Mouse (Mus musculus) liver, embryonic 12.5 days (tissue): Measurements from ENCODE around the gene Zfp866. TPM values are rescaled to one million over a fixed set of nuclear protein-coding genes. Genes with fewer than 3 reads are reported as not detected.

Source experiments
- ATAC-seq: fragments of 200-750 bp; cut with Nextera tagmentation; 2 replicates; pipeline ENCODE4 v1.8.0; 2017; ENCODE audit warnings: moderate number of reproducible peaks, mild to moderate bottlenecking, moderate library complexity
- H3K27ac ChIP-seq: fragments of 300-500 bp; sonication (generic); 2 replicates; pipeline ENCODE4 v1.5.1; 2016; ENCODE audit warnings: mild to moderate bottlenecking
- H3K27me3 ChIP-seq: fragments of 300-500 bp; sonication (generic); replicated peaks from 2 replicates; pipeline ENCODE4 v1.6.1; 2016; ENCODE audit warnings: mild to moderate bottlenecking, moderate library complexity
- H3K36me3 ChIP-seq: fragments of 300-500 bp; sonication (generic); 2 replicates; pipeline ENCODE4 v1.6.1; 2016; ENCODE audit warnings: mild to moderate bottlenecking, moderate library complexity
- H3K4me1 ChIP-seq: fragments of 300-500 bp; sonication (generic); 2 replicates; pipeline ENCODE4 v1.6.1; 2016
- H3K4me2 ChIP-seq: fragments of 300-500 bp; sonication (generic); 2 replicates; pipeline ENCODE4 v1.6.1; 2016; ENCODE audit warnings: mild to moderate bottlenecking, moderate library complexity
- H3K4me3 ChIP-seq: fragments of 300-500 bp; sonication (generic); 2 replicates; pipeline ENCODE4 v1.5.1; 2016; ENCODE audit warnings: mild to moderate bottlenecking, moderate library complexity
- H3K9ac ChIP-seq: fragments of 300-500 bp; sonication (generic); 2 replicates; pipeline ENCODE4 v1.6.1; 2016; ENCODE audit warnings: mild to moderate bottlenecking, moderate library complexity
- H3K9me3 ChIP-seq: fragments of 300-500 bp; sonication (generic); replicated peaks from 2 replicates; pipeline ENCODE4 v1.6.1; 2016; ENCODE audit warnings: mild to moderate bottlenecking, moderate library complexity
- WGBS: fragments of 180-500 bp; shearing (Covaris S2); methylation state at CpG from one replicate; pipeline ENCODE4 v1.1.7; 2016; ENCODE audit not compliant: insufficient replicate concordance; 5-methylcytosine and 5-hydroxymethylcytosine counted together
- polyA plus RNA-seq: library from polyadenylated mRNA; unstranded; fragments of >200 nt; fragmentation: Nextera tagmentation; extraction: Ambion mirVana; gene quantifications from 2 replicates; pipeline ENCODE4 v1.2.1, GENCODE M21; 2016

Gene Zfp866
- polyA plus RNA-seq, 1 experiment from 2014 or later = 12.3 TPM

DNA sequence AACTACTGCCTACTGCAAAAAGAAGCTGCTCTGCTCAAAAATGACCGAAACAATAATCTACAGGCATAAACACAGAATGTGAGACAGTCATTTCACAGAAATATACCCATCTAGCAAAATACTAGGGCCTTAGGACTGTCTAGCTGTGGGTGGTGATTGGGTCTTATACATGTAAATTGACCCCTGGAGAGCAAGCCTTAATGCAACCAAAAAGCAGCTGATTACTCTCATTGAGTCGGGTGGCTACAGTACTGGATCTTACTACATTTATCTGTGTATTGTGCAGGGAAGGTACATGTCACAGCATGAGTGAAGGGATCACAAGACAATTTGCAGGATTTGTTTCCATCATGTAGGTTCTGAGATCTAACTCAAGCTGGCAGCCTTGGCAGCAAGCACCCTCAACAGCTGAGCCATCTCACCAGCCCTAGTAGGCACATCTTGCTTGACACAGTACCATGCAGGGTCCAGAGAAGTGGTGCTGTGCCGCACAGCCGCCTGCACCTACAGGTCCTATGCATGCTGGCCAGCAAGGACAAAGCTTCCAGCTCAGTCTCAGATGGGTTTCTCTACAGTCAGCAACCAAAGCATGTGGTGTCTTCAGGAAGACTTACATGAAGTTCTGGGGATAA is 29.0 kb downstream of the Zfp866 start:
- Histone ChIP-seq H3K4me3 (no peak overlapping the region), H3K9me3 (peaks cover 12% of the 10 kb centered on the region), H3K4me2 (no peak overlapping the region), H3K27ac (no peak overlapping the region), H3K4me1 (no peaks in the 10 kb centered on the region), H3K27me3 (no peaks in the 10 kb centered on the region), H3K36me3 (peaks cover 82% of the 10 kb centered on the region), H3K9ac (no peak overlapping the region)
- WGBS = 87% methylated on average over 4 of the region's 4 CpGs
- no peak for ATAC-seq

DNA sequence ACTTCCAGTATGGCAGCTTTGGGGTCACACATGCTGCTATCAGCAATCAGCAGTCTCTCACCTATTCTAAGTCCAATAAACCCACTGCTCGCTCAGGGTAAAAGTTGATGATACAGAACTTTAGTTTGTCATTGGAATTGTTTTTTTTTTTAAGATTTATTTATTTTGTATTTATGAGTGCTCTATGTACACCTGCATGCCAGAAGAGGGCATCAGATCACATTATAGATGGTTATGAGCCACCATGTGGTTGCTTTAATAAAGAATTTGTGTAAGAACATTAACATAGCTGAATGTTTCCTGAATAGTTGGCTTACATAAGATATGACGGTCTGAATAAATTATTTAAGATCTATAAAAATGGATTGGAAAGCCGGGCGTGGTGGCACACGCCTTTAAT is 32.7 kb downstream of the Zfp866 start:
- peaks cover 64% of the 10 kb centered on the region for H3K36me3 ChIP-seq
- H3K4me3 ChIP-seq = no peak overlapping the region
- no peaks in the 10 kb centered on the region for H3K27me3 ChIP-seq
- no peak overlapping the region for H3K9ac ChIP-seq
- WGBS = 81% methylated on average over 5 of the region's 5 CpGs
- H3K4me1 ChIP-seq = peaks cover 10% of the 10 kb centered on the region
- no peak overlapping the region for H3K27ac ChIP-seq
- H3K9me3 ChIP-seq = no peaks in the 10 kb centered on the region
- no peak for ATAC-seq
- H3K4me2 ChIP-seq = no peak overlapping the region

DNA sequence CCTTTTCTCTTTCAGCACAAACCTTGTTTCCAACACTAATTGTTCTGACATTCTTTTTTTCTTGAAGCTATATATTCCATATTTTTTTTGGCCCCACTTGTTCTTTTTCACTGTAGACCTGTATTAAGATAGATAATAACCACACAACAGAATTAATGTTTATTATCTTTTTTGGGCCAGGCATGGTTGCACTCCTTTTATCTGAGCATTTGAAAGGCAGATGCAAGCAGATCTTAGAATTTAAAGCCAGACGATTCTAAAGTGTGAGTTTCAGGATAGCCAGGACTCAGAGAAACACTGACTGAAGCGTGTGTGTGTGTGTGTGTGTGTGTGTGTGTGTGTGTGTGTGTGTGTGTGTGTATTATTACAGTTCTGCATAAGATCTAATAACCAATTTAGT is 38.5 kb downstream of the Zfp866 start:
- Histone ChIP-seq H3K9ac (peak overlapping the region; percentile 31; the same call in 1 of the 2 replicates), H3K4me1 (peaks cover 55% of the 10 kb centered on the region), H3K27me3 (no peaks in the 10 kb centered on the region), H3K4me2 (peak overlapping the region; percentile 28; the same call in 1 of the 2 replicates), H3K36me3 (peaks cover 22% of the 10 kb centered on the region), H3K27ac (peak overlapping the region; percentile 73), H3K4me3 (no peak overlapping the region), H3K9me3 (no peaks in the 10 kb centered on the region)
- WGBS = 33% methylated on average over 2 of the region's 2 CpGs
- no peak for ATAC-seq

DNA sequence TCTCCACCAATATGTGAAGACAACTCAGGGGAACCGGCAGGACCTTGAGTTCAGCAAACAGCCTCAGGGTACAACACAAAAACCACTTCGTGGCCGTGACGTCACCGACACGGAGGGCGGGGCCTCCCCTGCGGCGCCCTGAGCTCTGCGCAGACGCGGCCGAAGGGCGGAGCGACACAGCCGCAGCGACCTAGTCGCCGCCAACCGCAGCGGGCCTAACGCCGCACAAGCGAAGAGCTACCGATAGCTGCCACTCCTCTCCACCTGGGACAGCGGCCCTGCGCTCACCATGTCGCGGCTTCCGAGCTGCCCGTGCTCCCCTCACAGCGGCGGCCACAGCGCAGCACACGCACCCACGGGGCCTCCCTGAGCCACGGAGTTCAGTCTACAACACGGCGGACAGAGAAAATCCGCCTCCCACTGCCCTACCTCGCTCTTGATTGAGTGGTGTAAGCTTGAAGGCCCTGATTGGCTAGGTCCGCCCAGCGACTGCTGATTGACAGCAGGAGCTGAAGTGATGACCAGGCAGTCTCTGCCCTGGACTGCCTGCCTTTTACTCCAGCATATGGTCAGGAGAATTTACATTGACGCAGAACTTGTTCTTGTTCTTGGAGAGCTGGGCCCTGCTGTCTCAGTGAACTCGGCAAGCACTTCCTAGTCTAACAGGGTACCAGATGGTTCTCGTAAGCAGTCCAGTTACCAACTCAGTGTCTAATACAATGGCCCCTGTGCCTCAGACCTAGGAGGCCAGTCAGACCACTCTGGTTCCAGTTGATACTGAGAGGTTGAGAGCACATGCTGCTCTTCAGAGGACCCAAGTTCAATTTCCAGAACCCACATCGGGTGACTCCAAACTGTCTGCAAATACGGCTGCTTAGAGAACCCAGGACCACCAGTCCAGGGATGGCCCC is 41.2 kb downstream of the Zfp866 start, which contains the start of gene Zfp963:
Gene Zfp963 (minus strand): TSS at position 427 of the 911 bp plus-strand sequence.
- peak within 1 kb of the TSS; percentile 76 for H3K4me2 ChIP-seq
- H3K27ac ChIP-seq = peak within 1 kb of the TSS; percentile 99
- 4% methylated on average over 48 of the region's 48 CpGs for WGBS
- peak within 1 kb of the TSS; percentile 86 for H3K9ac ChIP-seq
- H3K4me1 ChIP-seq = peaks cover 55% of the 10 kb centered on the region
- H3K9me3 ChIP-seq = no peaks in the 10 kb centered on the region
- peak; percentile 98 for ATAC-seq
- no peaks in the 10 kb centered on the region for H3K27me3 ChIP-seq
- peaks cover 4% of the 10 kb centered on the region; the same call in 1 of the 2 replicates for H3K36me3 ChIP-seq
- H3K4me3 ChIP-seq = peak within 1 kb of the TSS; percentile 80

GRCm38 (mm10) chr8:69741231-69741630 is 49.7 kb downstream of the Zfp866 start:
- ATAC-seq = no peak
- no peak overlapping the region for H3K4me2 ChIP-seq
- whole genome bisulfite sequencing = 69% methylated on average over 2 of the region's 2 CpGs

DNA sequence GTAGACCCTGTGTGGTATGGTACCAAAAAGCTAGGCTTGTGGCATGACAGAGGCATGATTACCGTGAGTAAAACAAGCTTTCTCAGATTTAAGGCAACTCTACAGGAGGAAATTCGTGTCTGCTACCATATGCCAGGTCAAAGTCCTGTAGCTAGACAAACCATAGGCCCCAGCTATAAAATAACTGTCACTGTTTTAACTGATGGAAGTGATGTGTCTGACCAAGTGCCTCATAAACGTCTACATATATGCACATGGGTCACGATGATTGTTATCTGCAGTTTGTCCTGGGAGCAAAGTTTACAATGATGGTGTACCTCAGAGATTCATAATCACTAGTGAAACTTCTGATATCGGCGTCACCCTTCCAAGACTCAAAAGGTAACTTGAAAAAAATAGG is 50.2 kb downstream of the Zfp866 start:
- Histone ChIP-seq H3K27me3 (no peaks in the 10 kb centered on the region), H3K27ac (no peak overlapping the region), H3K36me3 (peaks cover 14% of the 10 kb centered on the region), H3K9me3 (no peaks in the 10 kb centered on the region), H3K4me1 (0 out of 2 replicates have a peak, but pooled peaks cover 3% of the 10 kb centered on the region), H3K4me3 (no peak overlapping the region), H3K9ac (no peak overlapping the region), H3K4me2 (no peak overlapping the region)
- ATAC-seq = no peak
- 71% methylated on average over 6 of the region's 6 CpGs for WGBS

More at GRCm38 (mm10) chr8:69741231-69741630, 49.7 kb downstream of the Zfp866 start:
- Histone ChIP-seq H3K27ac (no peak overlapping the region), H3K9ac (no peak overlapping the region), H3K4me1 (0 out of 2 replicates have a peak, but pooled peaks cover 3% of the 10 kb centered on the region), H3K36me3 (peaks cover 14% of the 10 kb centered on the region), H3K4me3 (no peak overlapping the region), H3K27me3 (no peaks in the 10 kb centered on the region), H3K9me3 (no peaks in the 10 kb centered on the region)

- WGBS = 43% methylated on average over 1 of the region's 1 CpGs
- no peak overlapping the region for H3K4me3 ChIP-seq
- ATAC-seq = no peak
These were observed 55.5 kb downstream of the Zfp866 start for GRCm38 (mm10) chr8:69735495-69735894.

DNA sequence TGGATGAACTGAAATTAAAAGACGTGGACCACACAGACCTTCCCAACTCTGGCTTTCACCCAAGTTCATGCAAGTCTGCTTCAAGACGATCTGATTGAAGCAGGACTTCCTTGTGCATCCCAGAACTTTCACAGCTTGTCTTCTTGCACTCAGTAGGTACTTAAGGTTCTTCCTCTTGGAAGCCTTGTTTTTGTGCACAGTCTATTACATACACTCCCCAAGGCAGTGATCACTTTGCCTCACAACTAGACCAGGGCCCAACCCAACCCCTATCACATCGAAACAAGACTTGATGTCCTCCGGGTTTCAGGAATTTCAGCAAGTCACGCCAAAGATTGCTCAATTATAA is 73.8 kb downstream of the Zfp866 start:
- 40% methylated on average over 5 of the region's 5 CpGs for WGBS

More at GRCm38 (mm10) chr8:69735495-69735894, 55.5 kb downstream of the Zfp866 start:
- H3K36me3 ChIP-seq = no peaks in the 10 kb centered on the region
- no peak overlapping the region for H3K4me2 ChIP-seq
- peaks cover 9% of the 10 kb centered on the region for H3K4me1 ChIP-seq
- H3K9me3 ChIP-seq = no peaks in the 10 kb centered on the region
- no peak overlapping the region for H3K27ac ChIP-seq
- H3K9ac ChIP-seq = no peak overlapping the region
- H3K27me3 ChIP-seq = no peaks in the 10 kb centered on the region

DNA sequence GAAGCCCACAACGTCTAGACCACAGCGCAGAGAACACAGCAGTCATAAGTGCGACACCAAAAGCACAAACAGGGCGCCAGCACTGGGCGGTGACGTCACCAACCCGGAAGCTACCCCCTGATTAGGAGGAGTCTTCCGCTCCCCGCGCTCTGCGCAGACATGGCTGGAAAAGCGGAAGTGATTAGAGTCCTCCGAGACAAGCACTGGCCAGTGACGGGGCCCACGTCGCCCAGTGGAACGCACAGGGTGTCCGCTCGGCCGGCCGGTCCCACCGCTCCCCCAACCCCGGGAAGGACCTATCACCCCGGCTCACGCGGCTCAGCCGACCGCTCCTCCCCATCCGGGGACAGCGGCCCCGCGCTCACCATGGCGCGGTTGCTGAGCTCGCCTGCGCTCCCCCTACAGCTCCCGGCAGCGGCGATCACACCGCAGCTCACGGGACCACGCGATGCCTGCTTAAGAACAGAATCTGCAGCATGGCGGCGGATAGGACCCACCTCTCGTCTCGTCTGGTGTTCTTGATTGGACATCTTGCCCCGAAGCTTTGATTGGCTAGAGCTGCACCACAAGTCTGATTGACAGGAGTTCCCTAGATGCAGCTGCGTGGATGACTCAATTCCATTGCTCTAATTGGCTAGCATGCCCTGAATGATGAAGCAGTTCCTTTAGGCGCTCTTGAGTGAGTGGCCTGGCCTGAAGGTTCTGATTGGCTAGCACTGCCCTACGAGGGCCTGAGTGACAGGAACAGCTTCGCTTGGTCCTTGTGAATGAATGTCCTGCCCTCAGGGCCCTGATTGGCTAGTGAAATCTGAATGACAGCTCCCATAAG is 74.4 kb downstream of the Zfp866 start:
- peak overlapping the region; percentile 68 for H3K4me2 ChIP-seq
- peak overlapping the region; percentile 99 for H3K27ac ChIP-seq
- peak overlapping the region; percentile 93 for H3K9ac ChIP-seq
- peak overlapping the region; percentile 88 for H3K4me3 ChIP-seq
- under 1% methylated on average over 52 of the region's 52 CpGs for WGBS
- peaks cover 25% of the 10 kb centered on the region for H3K36me3 ChIP-seq
- no peaks in the 10 kb centered on the region for H3K27me3 ChIP-seq
- peaks cover 29% of the 10 kb centered on the region for H3K4me1 ChIP-seq
- ATAC-seq = peak; percentile 98
- no peaks in the 10 kb centered on the region for H3K9me3 ChIP-seq

More for the DNA sequence above, 73.8 kb downstream of the Zfp866 start:
- Histone ChIP-seq H3K36me3 (peaks cover 19% of the 10 kb centered on the region), H3K27ac (no peak overlapping the region), H3K9ac (no peak overlapping the region), H3K4me2 (peak overlapping the region; percentile 68), H3K4me3 (peak overlapping the region; percentile 88), H3K4me1 (peaks cover 29% of the 10 kb centered on the region), H3K27me3 (no peaks in the 10 kb centered on the region), H3K9me3 (no peaks in the 10 kb centered on the region)
- peak; percentile 16 for ATAC-seq

DNA sequence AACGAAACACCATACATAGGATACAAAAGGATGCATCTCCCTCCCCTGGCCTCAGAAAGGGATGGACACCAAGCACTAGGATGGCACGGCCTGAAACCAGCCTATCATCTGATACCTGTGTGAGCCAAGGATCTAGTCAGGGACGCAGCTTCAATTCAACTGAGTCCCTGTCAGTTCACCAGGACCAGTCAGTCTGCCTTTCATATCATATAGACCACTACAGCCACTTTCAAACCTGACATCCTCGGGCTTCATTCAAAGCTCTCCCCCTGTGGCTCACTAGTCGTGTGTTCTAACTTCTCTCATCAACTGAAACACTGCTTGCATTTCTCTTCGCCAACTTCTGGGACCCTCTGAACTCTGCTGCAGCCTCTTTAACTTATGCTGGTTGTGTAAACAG is 75.6 kb downstream of the Zfp866 start:
- no peaks in the 10 kb centered on the region for H3K9me3 ChIP-seq
- no peak overlapping the region for H3K27ac ChIP-seq
- H3K4me2 ChIP-seq = peak overlapping the region; percentile 59
- peak overlapping the region; percentile 88 for H3K4me3 ChIP-seq
- peaks cover 29% of the 10 kb centered on the region for H3K4me1 ChIP-seq
- H3K36me3 ChIP-seq = peaks cover 37% of the 10 kb centered on the region
- no peak for ATAC-seq
- 73% methylated on average over 6 of the region's 6 CpGs for WGBS
- peak overlapping the region; percentile 93 for H3K9ac ChIP-seq
- H3K27me3 ChIP-seq = no peaks in the 10 kb centered on the region

- Histone ChIP-seq H3K4me3 (no peak overlapping the region), H3K9me3 (no peaks in the 10 kb centered on the region), H3K9ac (no peak overlapping the region), H3K36me3 (peaks cover 56% of the 10 kb centered on the region), H3K4me1 (peaks cover 29% of the 10 kb centered on the region), H3K27ac (no peak overlapping the region), H3K27me3 (no peaks in the 10 kb centered on the region), H3K4me2 (no peak overlapping the region)
- WGBS = 67% methylated on average over 8 of the region's 8 CpGs
- no peak for ATAC-seq
These were observed 77.5 kb downstream of the Zfp866 start for GRCm38 (mm10) chr8:69713516-69713915.
